Mouse (Mus musculus): ENCODE data around the gene Tomm70a. TPM values are rescaled to one million over a fixed set of nuclear protein-coding genes. Genes with fewer than 3 reads are reported as not detected.

Tomm70a gene
- polyA plus RNA-seq (2012), result 33.3 and 39.4 TPM in 2 replicates

GRCm38 (mm10) chr16:57120913-57121815, at the start of gene Tomm70a:
Tomm70a (plus strand) TSS chr16:57121703.

GRCm38 (mm10) chr16:57166611-57167513, 45.4 kb downstream of the Tomm70a start, which contains the start of gene Nit2:
Nit2 (minus strand) TSS chr16:57167341.

Other genes starting within 250 kb of the Tomm70a start
- gene Tmem45a, start 235.5 kb upstream of the Tomm70a start, polyA plus RNA-seq (2012), result not detected in 2 replicates
- not detected in 2 replicates for gene Lnp1, start 193.6 kb upstream of the Tomm70a start, polyA plus RNA-seq (2012)
- gene Tmem45a2, start 50.3 kb upstream of the Tomm70a start, polyA plus RNA-seq (2012), result 0.02 TPM in 1 of 2 replicates, not detected in the other
- 2.3 and 2.4 TPM in 2 replicates for gene Nit2, start 45.6 kb downstream of the Tomm70a start, polyA plus RNA-seq (2012)
- 1.1 TPM in 2 replicates for gene Tbc1d23, start 109.8 kb downstream of the Tomm70a start, polyA plus RNA-seq (2012)
- not detected in 2 replicates for gene Tmem30c, start 171.2 kb downstream of the Tomm70a start, polyA plus RNA-seq (2012)
- gene Filip1l, start 231.4 kb downstream of the Tomm70a start, polyA plus RNA-seq (2012), result 1.2 TPM in 2 replicates

Data from megakaryocyte-erythroid progenitor cell, adult 5 weeks (primary cell).